Mouse (Mus musculus): Measurements from ENCODE around the gene Med12l. TPM values are rescaled to one million over a fixed set of nuclear protein-coding genes. Genes with fewer than 3 reads are reported as not detected.

Gene Med12l
- polyA plus RNA-seq (2014; fragmentation: Nextera tagmentation; extraction: Ambion mirVana), result 2.9 and 3.3 TPM in 2 replicates

GRCm38 (mm10) chr3:59005271-59005995, at the start of gene Med12l:
Med12l (plus strand) TSS chr3:59005825.
- Histone ChIP-seq H3K4me3 (ENCODE audit: low read depth, low read length) (peak within 1 kb of the TSS; percentile 74), H3K36me3 (ENCODE audit: control insufficient read depth, insufficient read depth, low read length) (no peaks in the 10 kb centered on the region), H3K27ac (ENCODE audit: low read depth, low read length) (peak within 1 kb of the TSS; percentile 88), H3K27me3 (ENCODE audit: control insufficient read depth, insufficient read depth, low read length) (peaks cover 15% of the 10 kb centered on the region), H3K4me1 (ENCODE audit: control insufficient read depth, insufficient read depth, low read length) (peaks cover 6% of the 10 kb centered on the region; the same call in 1 of the 2 replicates), H3K4me2 (peak within 1 kb of the TSS; percentile 66), H3K9ac (ENCODE audit: low read length) (peak within 1 kb of the TSS; percentile 80), H3K9me3 (ENCODE audit: control insufficient read depth, low read length) (no peaks in the 10 kb centered on the region)
- WGBS, result under 1% methylated on average over 69 of the region's 69 CpGs
- peak; percentile 76 for ATAC-seq (ENCODE audit: low FRiP score)
- peak; percentile 97 for DNase-seq (ENCODE audit: low spot score, missing footprints)

GRCm38 (mm10) chr3:58961166-58961565, 44.5 kb upstream of the Med12l start:
- H3K4me2 ChIP-seq, result no peak overlapping the region
- no peak overlapping the region for H3K4me3 ChIP-seq (ENCODE audit: low read depth, low read length)
- H3K27me3 ChIP-seq (ENCODE audit: control insufficient read depth, insufficient read depth, low read length), result no peaks in the 10 kb centered on the region
- no peak overlapping the region for H3K27ac ChIP-seq (ENCODE audit: low read depth, low read length)
- DNase-seq (ENCODE audit: low spot score, missing footprints) (no peak), ATAC-seq (ENCODE audit: low FRiP score) (no peak)
- no peaks in the 10 kb centered on the region for H3K4me1 ChIP-seq (ENCODE audit: control insufficient read depth, insufficient read depth, low read length)
- no peak overlapping the region for H3K9ac ChIP-seq (ENCODE audit: low read length)
- 91% methylated on average over 1 of the region's 1 CpGs for WGBS
- H3K36me3 ChIP-seq (ENCODE audit: control insufficient read depth, insufficient read depth, low read length), result no peaks in the 10 kb centered on the region
- H3K9me3 ChIP-seq (ENCODE audit: control insufficient read depth, low read length), result no peaks in the 10 kb centered on the region

- H3K36me3 ChIP-seq (ENCODE audit: control insufficient read depth, insufficient read depth, low read length), result no peaks in the 10 kb centered on the region
- no peak overlapping the region for H3K4me3 ChIP-seq (ENCODE audit: low read depth, low read length)
- DNase-seq (ENCODE audit: low spot score, missing footprints) (no peak), ATAC-seq (ENCODE audit: low FRiP score) (no peak)
- no peaks in the 10 kb centered on the region for H3K27me3 ChIP-seq (ENCODE audit: control insufficient read depth, insufficient read depth, low read length)
- H3K4me1 ChIP-seq (ENCODE audit: control insufficient read depth, insufficient read depth, low read length), result no peaks in the 10 kb centered on the region
- H3K4me2 ChIP-seq, result no peak overlapping the region
- no peak overlapping the region for H3K9ac ChIP-seq (ENCODE audit: low read length)
- WGBS, result 82% methylated on average over 1 of the region's 1 CpGs
- H3K27ac ChIP-seq (ENCODE audit: low read depth, low read length), result no peak overlapping the region
- no peaks in the 10 kb centered on the region for H3K9me3 ChIP-seq (ENCODE audit: control insufficient read depth, low read length)
Observed at GRCm38 (mm10) chr3:58977413-58977812, 28.2 kb upstream of the Med12l start.

- no peak overlapping the region for H3K4me2 ChIP-seq
- 95% methylated on average over 7 of the region's 7 CpGs for WGBS
- no peaks in the 10 kb centered on the region for H3K4me1 ChIP-seq (ENCODE audit: control insufficient read depth, insufficient read depth, low read length)
- DNase-seq (ENCODE audit: low spot score, missing footprints) (peak; percentile 39), ATAC-seq (ENCODE audit: low FRiP score) (no peak)
- no peak overlapping the region for H3K4me3 ChIP-seq (ENCODE audit: low read depth, low read length)
- no peak overlapping the region for H3K9ac ChIP-seq (ENCODE audit: low read length)
- H3K36me3 ChIP-seq (ENCODE audit: control insufficient read depth, insufficient read depth, low read length), result no peaks in the 10 kb centered on the region
- no peak overlapping the region for H3K27ac ChIP-seq (ENCODE audit: low read depth, low read length)
- no peaks in the 10 kb centered on the region for H3K27me3 ChIP-seq (ENCODE audit: control insufficient read depth, insufficient read depth, low read length)
- H3K9me3 ChIP-seq (ENCODE audit: control insufficient read depth, low read length), result no peaks in the 10 kb centered on the region
Observed at GRCm38 (mm10) chr3:58977906-58978622, 27.6 kb upstream of the Med12l start.

- H3K9ac ChIP-seq (ENCODE audit: low read length), result no peak overlapping the region
- no peak overlapping the region for H3K4me2 ChIP-seq
- H3K27ac ChIP-seq (ENCODE audit: low read depth, low read length), result no peak overlapping the region
- H3K4me3 ChIP-seq (ENCODE audit: low read depth, low read length), result no peak overlapping the region
- no peak for ATAC-seq (ENCODE audit: low FRiP score)
- H3K4me1 ChIP-seq (ENCODE audit: control insufficient read depth, insufficient read depth, low read length), result no peaks in the 10 kb centered on the region
- no peaks in the 10 kb centered on the region for H3K27me3 ChIP-seq (ENCODE audit: control insufficient read depth, insufficient read depth, low read length)
- DNase-seq (ENCODE audit: low spot score, missing footprints), result peak; percentile 8
- no peaks in the 10 kb centered on the region for H3K36me3 ChIP-seq (ENCODE audit: control insufficient read depth, insufficient read depth, low read length)
- 73% methylated on average over 4 of the region's 4 CpGs for WGBS
- H3K9me3 ChIP-seq (ENCODE audit: control insufficient read depth, low read length), result no peaks in the 10 kb centered on the region
Observed at GRCm38 (mm10) chr3:58980579-58980978, 25.0 kb upstream of the Med12l start.

- Histone ChIP-seq H3K9me3 (ENCODE audit: control insufficient read depth, low read length) (no peaks in the 10 kb centered on the region), H3K4me3 (ENCODE audit: low read depth, low read length) (no peak overlapping the region), H3K4me1 (ENCODE audit: control insufficient read depth, insufficient read depth, low read length) (no peaks in the 10 kb centered on the region), H3K27me3 (ENCODE audit: control insufficient read depth, insufficient read depth, low read length) (no peaks in the 10 kb centered on the region), H3K9ac (ENCODE audit: low read length) (no peak overlapping the region), H3K4me2 (no peak overlapping the region), H3K27ac (ENCODE audit: low read depth, low read length) (no peak overlapping the region), H3K36me3 (ENCODE audit: control insufficient read depth, insufficient read depth, low read length) (no peaks in the 10 kb centered on the region)
- WGBS, result 60% methylated on average over 15 of the region's 15 CpGs
- ATAC-seq (ENCODE audit: low FRiP score), result 0 out of 2 replicates have a peak, but pooled peaks have one; percentile 38
- DNase-seq (ENCODE audit: low spot score, missing footprints), result peak; percentile 95
Observed at GRCm38 (mm10) chr3:58982896-58983837, 22.5 kb upstream of the Med12l start.

- H3K9ac ChIP-seq (ENCODE audit: low read length), result no peak overlapping the region
- no peak overlapping the region for H3K27ac ChIP-seq (ENCODE audit: low read depth, low read length)
- H3K4me2 ChIP-seq, result no peak overlapping the region
- H3K27me3 ChIP-seq (ENCODE audit: control insufficient read depth, insufficient read depth, low read length), result no peaks in the 10 kb centered on the region
- H3K9me3 ChIP-seq (ENCODE audit: control insufficient read depth, low read length), result no peaks in the 10 kb centered on the region
- H3K4me3 ChIP-seq (ENCODE audit: low read depth, low read length), result no peak overlapping the region
- no peaks in the 10 kb centered on the region for H3K36me3 ChIP-seq (ENCODE audit: control insufficient read depth, insufficient read depth, low read length)
- 87% methylated on average over 15 of the region's 15 CpGs for WGBS
- DNase-seq (ENCODE audit: low spot score, missing footprints), result peak; percentile 69
- no peak for ATAC-seq (ENCODE audit: low FRiP score)
- no peaks in the 10 kb centered on the region for H3K4me1 ChIP-seq (ENCODE audit: control insufficient read depth, insufficient read depth, low read length)
Observed at GRCm38 (mm10) chr3:58983838-58984598, 21.6 kb upstream of the Med12l start.

- no peak overlapping the region for H3K4me2 ChIP-seq
- H3K9me3 ChIP-seq (ENCODE audit: control insufficient read depth, low read length), result no peaks in the 10 kb centered on the region
- no peak overlapping the region for H3K9ac ChIP-seq (ENCODE audit: low read length)
- H3K27me3 ChIP-seq (ENCODE audit: control insufficient read depth, insufficient read depth, low read length), result no peaks in the 10 kb centered on the region
- H3K4me3 ChIP-seq (ENCODE audit: low read depth, low read length), result no peak overlapping the region
- 66% methylated on average over 4 of the region's 4 CpGs for WGBS
- H3K27ac ChIP-seq (ENCODE audit: low read depth, low read length), result no peak overlapping the region
- H3K36me3 ChIP-seq (ENCODE audit: control insufficient read depth, insufficient read depth, low read length), result no peaks in the 10 kb centered on the region
- DNase-seq (ENCODE audit: low spot score, missing footprints) (peak; percentile 61), ATAC-seq (ENCODE audit: low FRiP score) (no peak)
- H3K4me1 ChIP-seq (ENCODE audit: control insufficient read depth, insufficient read depth, low read length), result no peaks in the 10 kb centered on the region
Observed at GRCm38 (mm10) chr3:58985816-58986215, 19.8 kb upstream of the Med12l start.

Measured in midbrain, embryonic 11.5 days (tissue).